Mouse (Mus musculus): ENCODE results near the gene 2300002M23Rik. TPM values are rescaled to one million over a fixed set of nuclear protein-coding genes. Genes with fewer than 3 reads are reported as not detected.

2300002M23Rik gene
- total RNA-seq, 2 experiments from 2014 or later, result not detected

GRCm38 (mm10) chr17:35597399-35597798, 30.1 kb downstream of the 2300002M23Rik start:
- DNase-seq, result no peak
- intact Hi-C loops (cut with DNase I), result no loop called here

GRCm38 (mm10) chr17:35601249-35601648, 34.0 kb downstream of the 2300002M23Rik start, which contains the start of gene Sfta2:
Gene Sfta2, plus strand, starts transcription at chr17:35601549.
- intact Hi-C loops (cut with DNase I), result no loop called here
- DNase-seq, result no peak

- intact Hi-C loops (cut with DNase I), result no loop called here
Measured at GRCm38 (mm10) chr17:35601736-35602354, 34.6 kb downstream of the 2300002M23Rik start.

GRCm38 (mm10) chr17:35617127-35617526, 49.9 kb downstream of the 2300002M23Rik start:
- DNase-seq, result no peak
- intact Hi-C loops (cut with DNase I), result no loop called here

More at GRCm38 (mm10) chr17:35601736-35602354, 34.6 kb downstream of the 2300002M23Rik start:
- DNase-seq, result no peak

Other genes starting within 250 kb of the 2300002M23Rik start
- 1 to 10 TPM in 1 of 2 experiments, under 1 TPM in 1; 0.57 to 1.2 TPM for gene H2-Q1, start 247.0 kb upstream of the 2300002M23Rik start, total RNA-seq (2021)
- 1 to 10 TPM; 1.1 to 3.7 TPM for gene H2-Q2, start 225.2 kb upstream of the 2300002M23Rik start, total RNA-seq (2021)
- 1 to 10 TPM; 9.2 to 9.8 TPM for gene H2-Q4, start 187.8 kb upstream of the 2300002M23Rik start, total RNA-seq (2021)
- under 1 TPM; 0.31 to 0.80 TPM for gene H2-Q6, start 142.6 kb upstream of the 2300002M23Rik start, total RNA-seq (2021)
- 1 to 10 TPM; 1.3 to 1.9 TPM for gene H2-Q7, start 128.3 kb upstream of the 2300002M23Rik start, total RNA-seq (2021)
- gene H2-Q10, start 97.4 kb upstream of the 2300002M23Rik start, total RNA-seq (2021), result under 1 TPM; 0.12 to 0.20 TPM
- not detected for gene Pou5f1, start 61.4 kb upstream of the 2300002M23Rik start, total RNA-seq (2021)
- 1 to 10 TPM; 6.0 to 7.9 TPM for gene Tcf19, start 50.6 kb upstream of the 2300002M23Rik start, total RNA-seq (2021)
- 1 to 10 TPM; 4.2 to 4.3 TPM for gene Cchcr1, start 50.4 kb upstream of the 2300002M23Rik start, total RNA-seq (2021)
- gene Psors1c2, start 34.2 kb upstream of the 2300002M23Rik start, total RNA-seq (2021), result not detected
- under 1 TPM; 0.15 to 0.17 TPM for gene Cdsn, start 15.3 kb upstream of the 2300002M23Rik start, total RNA-seq (2021)
- not detected for gene Sfta2, start 34.1 kb downstream of the 2300002M23Rik start, total RNA-seq (2021)
- gene Gm9573, start 59.2 kb downstream of the 2300002M23Rik start, total RNA-seq (2021), result not detected
- gene Mucl3, start 76.2 kb downstream of the 2300002M23Rik start, total RNA-seq (2021), result not detected
- 10 to 100 TPM; 29.6 to 30.7 TPM for gene Vars2, start 100.1 kb downstream of the 2300002M23Rik start, total RNA-seq (2021)
- gene Gtf2h4, start 106.3 kb downstream of the 2300002M23Rik start, total RNA-seq (2021), result 10 to 100 TPM; 16.8 to 23.2 TPM
- 10 to 100 TPM; 40.1 to 44.1 TPM for gene Ddr1, start 137.2 kb downstream of the 2300002M23Rik start, total RNA-seq (2021)